Mouse (Mus musculus): Measurements from ENCODE around the gene Rps6kb2. TPM values are rescaled to one million over a fixed set of nuclear protein-coding genes. Genes with fewer than 3 reads are reported as not detected.
A peak's percentile ranks its signal among the peaks of the same experiment; 100 is the strongest.

The Rps6kb2 gene
- polyA plus RNA-seq, 1 experiment, result 97.8 TPM

DNA sequence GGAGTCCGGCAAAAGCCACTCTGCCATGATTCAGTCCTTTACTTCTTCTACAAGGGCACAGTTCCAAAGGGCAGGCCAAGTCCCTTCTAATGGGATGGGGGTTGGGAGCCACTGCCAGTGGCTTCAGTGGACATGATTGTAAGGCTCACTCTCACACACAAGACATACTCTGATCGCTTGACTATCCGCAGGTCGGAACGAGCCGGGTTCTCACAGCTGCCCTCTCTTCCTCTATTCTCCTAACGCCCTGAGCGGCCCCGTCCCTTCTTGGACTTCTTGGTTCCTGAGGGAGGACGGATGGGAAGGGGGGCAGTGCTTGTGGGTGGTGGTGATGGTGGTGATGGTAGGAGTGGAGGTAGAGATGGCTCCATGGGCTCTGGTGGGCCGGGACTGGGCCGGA lies 6.4 kb downstream of the Rps6kb2 start:
- Histone ChIP-seq H3K36me3 (ENCODE audit: control insufficient read depth, insufficient read depth, low read length) (peaks cover 12% of the 10 kb centered on the region), H3K4me1 (replicated peaks; ENCODE audit: control insufficient read depth, insufficient read depth, low read length) (peaks cover 36% of the 10 kb centered on the region), H3K27ac (ENCODE audit: control insufficient read depth, insufficient read depth, low read length) (no peak overlapping the region; the same call in 1 of the 2 replicates), H3K27me3 (ENCODE audit: control insufficient read depth, insufficient read depth, low read length) (no peaks in the 10 kb centered on the region), H3K4me3 (ENCODE audit: control insufficient read depth, insufficient read depth, low read length) (no peak overlapping the region)
- no peak for DNase-seq
- no peak for TF ChIP-seq POLR2A (IDR thresholded peaks at IDR 0.05; ENCODE audit: control insufficient read depth, extremely low read depth, insufficient read depth, low read length, poor library complexity)
- TF ChIP-seq CTCF (IDR thresholded peaks at IDR 0.05; ENCODE audit: borderline replicate concordance, control insufficient read depth, extremely low read depth, insufficient read depth, low read length, poor library complexity), result no peak
- 93% methylated on average over 12 of the region's 12 CpGs for WGBS

GRCm38 (mm10) chr19:4156073-4156579 lies 7.0 kb downstream of the Rps6kb2 start:
- H3K4me1 ChIP-seq (replicated peaks; ENCODE audit: control insufficient read depth, insufficient read depth, low read length), result peaks cover 36% of the 10 kb centered on the region
- no peaks in the 10 kb centered on the region for H3K27me3 ChIP-seq (ENCODE audit: control insufficient read depth, insufficient read depth, low read length)
- peak overlapping the region; percentile 80 for H3K4me3 ChIP-seq (ENCODE audit: control insufficient read depth, insufficient read depth, low read length)
- H3K36me3 ChIP-seq (ENCODE audit: control insufficient read depth, insufficient read depth, low read length), result peaks cover 12% of the 10 kb centered on the region
- peak overlapping the region; percentile 97 for H3K27ac ChIP-seq (ENCODE audit: control insufficient read depth, insufficient read depth, low read length)
- TF ChIP-seq CTCF (IDR thresholded peaks at IDR 0.05; ENCODE audit: borderline replicate concordance, control insufficient read depth, extremely low read depth, insufficient read depth, low read length, poor library complexity) (no peak), POLR2A (IDR thresholded peaks at IDR 0.05; ENCODE audit: control insufficient read depth, extremely low read depth, insufficient read depth, low read length, poor library complexity) (no peak)
- 20% methylated on average over 20 of the region's 20 CpGs for WGBS
- no peak for DNase-seq

DNA sequence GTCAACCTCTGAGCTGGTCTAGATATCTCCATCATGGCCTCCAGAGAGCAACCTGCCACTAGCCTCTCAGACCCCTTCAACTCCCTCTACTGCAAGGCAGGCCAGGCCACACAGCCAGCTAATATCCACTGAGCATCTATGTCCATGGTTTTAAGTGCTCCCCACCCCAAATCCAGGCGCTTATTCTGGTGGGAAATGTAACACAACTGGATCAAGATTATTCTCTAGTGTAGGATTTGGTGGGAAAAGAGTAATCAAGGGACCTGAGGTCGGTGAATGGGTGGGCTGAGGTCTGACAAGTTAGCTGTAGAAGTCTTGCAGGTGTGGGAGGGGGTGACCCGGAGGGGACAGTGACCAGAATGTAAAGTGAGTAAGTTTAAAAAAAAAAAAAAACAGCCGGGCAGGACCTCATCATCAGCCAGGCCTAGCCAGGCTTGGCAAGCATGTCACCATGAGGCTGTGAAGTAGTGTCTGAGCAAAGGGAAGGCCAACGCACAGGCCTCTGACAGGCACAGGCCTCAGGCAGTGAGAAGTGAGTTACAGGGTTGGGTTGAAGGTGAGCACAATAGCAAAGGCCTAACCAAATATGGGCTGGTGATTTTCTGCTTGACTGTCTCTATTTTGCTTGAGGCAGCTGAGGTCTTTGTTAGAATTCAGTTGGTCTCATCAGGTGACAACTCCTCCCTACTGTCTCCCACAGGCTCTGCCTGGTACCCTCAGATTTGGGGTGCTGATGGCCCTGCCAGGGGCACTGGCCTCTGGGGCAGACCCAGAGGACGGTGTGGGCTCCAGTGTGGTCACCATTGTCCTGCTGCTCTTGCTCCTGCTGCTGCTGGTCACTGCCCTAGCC lies 7.7 kb downstream of the Rps6kb2 start:
- TF ChIP-seq POLR2A (IDR thresholded peaks at IDR 0.05; ENCODE audit: control insufficient read depth, extremely low read depth, insufficient read depth, low read length, poor library complexity) (no peak), CTCF (IDR thresholded peaks at IDR 0.05; ENCODE audit: borderline replicate concordance, control insufficient read depth, extremely low read depth, insufficient read depth, low read length, poor library complexity) (no peak)
- no peaks in the 10 kb centered on the region for H3K27me3 ChIP-seq (ENCODE audit: control insufficient read depth, insufficient read depth, low read length)
- peaks cover 17% of the 10 kb centered on the region for H3K36me3 ChIP-seq (ENCODE audit: control insufficient read depth, insufficient read depth, low read length)
- WGBS, result 8% methylated on average over 6 of the region's 6 CpGs
- no peak for DNase-seq
- H3K27ac ChIP-seq (ENCODE audit: control insufficient read depth, insufficient read depth, low read length), result peak overlapping the region; percentile 97
- H3K4me1 ChIP-seq (replicated peaks; ENCODE audit: control insufficient read depth, insufficient read depth, low read length), result peaks cover 36% of the 10 kb centered on the region
- peak overlapping the region; percentile 80 for H3K4me3 ChIP-seq (ENCODE audit: control insufficient read depth, insufficient read depth, low read length)

DNA sequence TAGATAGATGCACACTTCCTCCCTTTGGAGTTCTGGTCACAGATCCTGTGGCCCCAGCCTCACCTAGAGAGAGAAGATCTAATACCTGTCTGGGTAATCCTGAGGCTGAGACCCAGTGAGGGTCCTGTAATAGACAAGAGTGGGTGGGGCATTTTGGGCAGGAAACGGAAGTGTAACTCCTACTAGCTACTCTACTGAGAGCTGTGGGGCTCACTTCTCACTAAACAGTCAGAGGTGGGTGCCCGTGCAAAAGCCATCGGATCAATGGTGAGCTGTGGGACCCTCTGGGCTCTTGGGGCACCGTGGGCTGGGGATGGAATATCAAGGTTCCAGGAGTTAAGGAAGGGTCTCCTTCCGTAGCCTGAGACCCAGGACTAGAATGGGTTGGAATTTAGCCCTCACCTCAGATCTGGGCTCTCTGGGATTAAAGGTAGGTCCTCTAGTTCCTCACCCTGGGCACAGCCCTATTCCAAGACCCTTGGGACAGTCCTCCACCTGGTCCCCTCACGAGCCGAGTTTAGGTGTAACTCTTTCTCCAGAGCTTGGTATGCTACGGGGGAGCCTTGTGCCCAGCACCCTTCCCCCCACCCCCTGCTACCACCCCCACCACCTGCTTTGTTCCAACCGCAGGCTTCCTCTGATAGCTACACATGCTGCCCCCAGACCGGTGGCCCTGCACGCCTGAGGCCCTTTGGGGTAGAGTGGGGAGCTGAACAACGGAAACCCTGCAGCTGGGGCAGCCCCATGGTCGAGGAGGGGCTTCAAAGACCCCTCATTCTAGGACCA lies 8.5 kb downstream of the Rps6kb2 start:
- Histone ChIP-seq H3K27ac (ENCODE audit: control insufficient read depth, insufficient read depth, low read length) (peak overlapping the region; percentile 97), H3K4me1 (replicated peaks; ENCODE audit: control insufficient read depth, insufficient read depth, low read length) (peaks cover 41% of the 10 kb centered on the region), H3K4me3 (ENCODE audit: control insufficient read depth, insufficient read depth, low read length) (peak overlapping the region; percentile 80), H3K36me3 (ENCODE audit: control insufficient read depth, insufficient read depth, low read length) (peaks cover 18% of the 10 kb centered on the region), H3K27me3 (ENCODE audit: control insufficient read depth, insufficient read depth, low read length) (no peaks in the 10 kb centered on the region)
- 2% methylated on average over 13 of the region's 13 CpGs for WGBS
- DNase-seq, result peak; percentile 85
- TF ChIP-seq POLR2A (IDR thresholded peaks at IDR 0.05; ENCODE audit: control insufficient read depth, extremely low read depth, insufficient read depth, low read length, poor library complexity) (peak; percentile 82), CTCF (IDR thresholded peaks at IDR 0.05; ENCODE audit: borderline replicate concordance, control insufficient read depth, extremely low read depth, insufficient read depth, low read length, poor library complexity) (no peak)

DNA sequence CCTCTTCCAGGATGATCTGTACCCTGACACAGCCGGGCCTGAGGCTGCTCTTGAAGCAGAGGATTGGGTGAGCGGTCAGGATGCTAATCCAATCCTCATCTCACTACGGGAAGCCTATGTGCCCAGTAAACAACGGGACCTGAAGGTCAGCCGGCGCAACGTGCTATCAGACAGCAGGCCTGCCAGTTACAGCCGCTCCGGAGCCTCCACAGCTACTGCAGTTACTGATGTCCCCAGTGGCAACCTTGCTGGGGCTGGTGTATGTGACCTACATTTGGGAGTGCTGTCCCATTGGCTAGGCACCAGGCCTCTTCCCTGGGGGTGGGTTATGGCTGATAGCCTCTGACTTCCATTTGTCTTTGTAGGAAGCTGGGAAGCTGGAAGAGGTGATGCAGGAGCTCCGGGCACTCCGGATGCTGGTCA lies 9.9 kb downstream of the Rps6kb2 start, which contains the start of gene Ptprcap:
TSS of gene Ptprcap (plus strand) at position 373 of the 423 bp plus-strand sequence.
- TF ChIP-seq CTCF (IDR thresholded peaks at IDR 0.05; ENCODE audit: borderline replicate concordance, control insufficient read depth, extremely low read depth, insufficient read depth, low read length, poor library complexity), result no peak
- Histone ChIP-seq H3K4me1 (replicated peaks; ENCODE audit: control insufficient read depth, insufficient read depth, low read length) (peaks cover 49% of the 10 kb centered on the region), H3K27me3 (ENCODE audit: control insufficient read depth, insufficient read depth, low read length) (no peaks in the 10 kb centered on the region), H3K27ac (ENCODE audit: control insufficient read depth, insufficient read depth, low read length) (peak within 1 kb of the TSS; percentile 97), H3K4me3 (ENCODE audit: control insufficient read depth, insufficient read depth, low read length) (peak within 1 kb of the TSS; percentile 80), H3K36me3 (ENCODE audit: control insufficient read depth, insufficient read depth, low read length) (peaks cover 18% of the 10 kb centered on the region)
- 97% methylated on average over 11 of the region's 11 CpGs for WGBS
- DNase-seq, result no peak

Data from thymus, adult 2 months (tissue).